9 mouse cellular contexts compared by ENCODE assay signal in the genomic region with DNA sequence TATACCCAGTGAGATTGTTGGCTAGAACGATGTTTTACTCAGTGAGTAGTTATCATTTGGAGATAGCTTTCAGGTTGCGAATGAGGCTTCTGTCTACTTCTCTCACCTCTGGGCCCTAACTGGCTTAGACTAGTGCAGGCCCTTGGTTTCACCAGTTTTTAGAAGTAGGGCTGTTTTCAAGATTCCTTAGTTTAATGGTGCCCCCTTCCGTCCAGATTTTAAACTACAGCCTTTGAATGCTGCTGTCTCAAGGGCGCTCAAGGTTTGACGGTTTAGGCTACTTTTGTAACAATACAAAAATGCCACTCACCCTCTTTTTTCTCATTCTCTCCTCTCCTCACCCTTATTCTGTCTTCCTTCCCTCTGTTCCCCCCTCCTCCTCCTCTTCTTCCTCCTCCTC. TPM values are rescaled to one million over a fixed set of nuclear protein-coding genes. Genes with fewer than 3 reads are reported as not detected.
A peak's percentile ranks its signal among the peaks of the same experiment; 100 is the strongest.
DNase-seq lines count a peak whose midpoint lies in the region; TF ChIP-seq lines count a peak whose summit lies in the region.
"Had no signal": no experiment of that assay in that cellular context is flagged by ENCODE, and none has a peak within 500 bp of the region (broad histone marks: within the 10 kb centered on the region; RNA-seq: fewer than 3 reads in every experiment).

No protein-coding gene starts in this region.

- H3K27me3 ChIP-seq in E14TG2a.4 (ENCODE audit: insufficient read depth, low read length), result no peaks in the 10 kb centered on the region
- H3K27me3 ChIP-seq in liver, adult 2 months (ENCODE audit: control insufficient read depth, insufficient read depth, low read length), result no peaks in the 10 kb centered on the region

- no peak for TF ChIP-seq POLR2A in liver, adult 2 months (IDR thresholded peaks at IDR 0.05; ENCODE audit: extremely low read depth, insufficient read depth, low read length)

- no peaks in the 10 kb centered on the region for H3K79me2 ChIP-seq in liver, adult 2 months (ENCODE audit: control insufficient read depth, insufficient read depth, low read length)

- no peaks in the 10 kb centered on the region for H3K9me3 ChIP-seq in E14TG2a.4 (ENCODE audit: low read length)

- no peak overlapping the region for H3K9ac ChIP-seq in liver, adult 2 months (ENCODE audit: low read depth, low read length)

- H3K4me1 ChIP-seq in E14TG2a.4 (replicated peaks; ENCODE audit: low read depth, low read length), result no peaks in the 10 kb centered on the region
- H3K4me1 ChIP-seq in liver, adult 2 months (ENCODE audit: control insufficient read depth, insufficient read depth, low read length), result no peaks in the 10 kb centered on the region

- H3K27ac ChIP-seq in liver, adult 2 months (replicated peaks; ENCODE audit: insufficient read depth, low read depth, low read length), result no peak overlapping the region

- H3K36me3 ChIP-seq in E14TG2a.4 (ENCODE audit: insufficient read depth, low read length), result no peaks in the 10 kb centered on the region
- H3K36me3 ChIP-seq in liver, adult 2 months (ENCODE audit: control insufficient read depth, insufficient read depth, low read length), result no peaks in the 10 kb centered on the region

- TF ChIP-seq CTCF in E14TG2a.4 (conservative IDR thresholded peaks at IDR 0.05; ENCODE audit: low read length), result peak; percentile 61
- peak; percentile 25 for TF ChIP-seq CTCF in liver, adult 2 months (IDR thresholded peaks at IDR 0.05; ENCODE audit: low read depth, low read length)

- H3K4me3 ChIP-seq in E14TG2a.4 (replicated peaks; ENCODE audit: low read length), result no peak overlapping the region
- H3K4me3 ChIP-seq in liver, adult 2 months (ENCODE audit: insufficient read depth, low read depth, low read length), result no peak overlapping the region

- peak; percentile 53 for DNase-seq in Muller cell, postnatal 12 days (ENCODE audit: inconsistent ontology term)
- DNase-seq in cerebellum, adult 9-10 months, result peak; percentile 63
- DNase-seq in gastrocnemius, adult 18-20 months (ENCODE audit: low spot score), result peak; percentile 46
- peak; percentile 81 for DNase-seq in kidney, postnatal 14 days
- peak; percentile 54 for DNase-seq in liver, adult 2 months (ENCODE audit: extremely low read depth, low read depth, low spot score)
- peak; percentile 71 for DNase-seq in right cerebral cortex, adult 18-20 months

- 14% methylated on average over 5 of the region's 5 CpGs for whole genome bisulfite sequencing in liver, adult 2 months

RNA-seq across cellular contexts. Expression of a gene that starts 5.5 kb away (rescaled TPM):
- not detected for total RNA-seq in gastrocnemius, adult 18-20 months (2021)
- not detected in 2 replicates for total RNA-seq in liver, adult 2 months (2014; rRNA removed)
- polyA plus RNA-seq in liver, adult 2 months (2012; rRNA removed), result not detected in 2 replicates
- polyA plus RNA-seq: heart, embryonic 16.5 days; spleen, adult 2 months had no signal

RNA-seq across cellular contexts. Expression of a gene that starts 46.7 kb away (rescaled TPM):
- not detected for total RNA-seq in gastrocnemius, adult 18-20 months (2021)
- total RNA-seq in liver, adult 2 months (2014; rRNA removed), result not detected in 2 replicates
- polyA plus RNA-seq in liver, adult 2 months (2012; rRNA removed), result not detected in 2 replicates
- polyA plus RNA-seq: heart, embryonic 16.5 days; spleen, adult 2 months had no signal
